Mouse (Mus musculus) embryonic facial prominence, embryonic 12.5 days (tissue): ENCODE results near the gene Smco4. TPM values are rescaled to one million over a fixed set of nuclear protein-coding genes. Genes with fewer than 3 reads are reported as not detected.

Experiments used
- ATAC-seq: fragments of 200-750 bp; cut with Nextera tagmentation; 2 replicates; pipeline ENCODE4 v1.8.0; 2017; ENCODE audit not compliant: insufficient number of reproducible peaks, insufficient read depth, low FRiP score, low TSS enrichment
- H3K27ac ChIP-seq: fragments of 300-500 bp; sonication (generic); 2 replicates; pipeline ENCODE4 v1.5.1; 2016; ENCODE audit warnings: mild to moderate bottlenecking
- H3K27me3 ChIP-seq: fragments of 300-500 bp; sonication (generic); 2 replicates; pipeline ENCODE4 v1.6.1; 2016; ENCODE audit warnings: mild to moderate bottlenecking, moderate library complexity
- H3K36me3 ChIP-seq: fragments of 300-500 bp; sonication (generic); 2 replicates; pipeline ENCODE4 v1.6.1; 2016; ENCODE audit warnings: mild to moderate bottlenecking
- H3K4me1 ChIP-seq: fragments of 300-500 bp; sonication (generic); 2 replicates; pipeline ENCODE4 v1.6.1; 2016
- H3K4me2 ChIP-seq: fragments of 300-500 bp; sonication (generic); replicated peaks from 2 replicates; pipeline ENCODE4 v1.6.1; 2016; ENCODE audit warnings: mild to moderate bottlenecking, moderate library complexity
- H3K4me3 ChIP-seq: fragments of 300-500 bp; sonication (generic); 2 replicates; pipeline ENCODE4 v1.5.1; 2016; ENCODE audit warnings: mild to moderate bottlenecking
- H3K9ac ChIP-seq: fragments of 300-500 bp; sonication (generic); 2 replicates; pipeline ENCODE4 v1.6.1; 2016; ENCODE audit warnings: mild to moderate bottlenecking, moderate library complexity
- H3K9me3 ChIP-seq: fragments of 300-500 bp; sonication (generic); 2 replicates; pipeline ENCODE4 v1.6.1; 2016; ENCODE audit warnings: mild to moderate bottlenecking, moderate library complexity
- WGBS: fragments of 180-500 bp; shearing (Covaris S2); methylation state at CpG from one replicate; pipeline ENCODE4 v1.1.7; 2016; 5-methylcytosine and 5-hydroxymethylcytosine counted together
- polyA plus RNA-seq: library from polyadenylated mRNA; unstranded; fragments of >200 nt; fragmentation: Nextera tagmentation; extraction: Ambion mirVana; gene quantifications from 2 replicates; pipeline ENCODE4 v1.2.1, GENCODE M21; 2016

Gene Smco4
- polyA plus RNA-seq, 1 experiment from 2014 or later = 2.9 TPM

GRCm38 (mm10) chr9:15587157-15587854 is 94.1 kb downstream of the Smco4 start:
- Histone ChIP-seq H3K4me1 (no peaks in the 10 kb centered on the region), H3K9me3 (no peaks in the 10 kb centered on the region), H3K36me3 (no peaks in the 10 kb centered on the region), H3K4me3 (no peak overlapping the region), H3K27me3 (no peaks in the 10 kb centered on the region), H3K4me2 (no peak overlapping the region), H3K27ac (no peak overlapping the region), H3K9ac (no peak overlapping the region)
- ATAC-seq = no peak
- 63% methylated on average over 6 of the region's 6 CpGs for WGBS

- H3K9me3 ChIP-seq = no peaks in the 10 kb centered on the region
- no peak overlapping the region for H3K27ac ChIP-seq
- H3K27me3 ChIP-seq = no peaks in the 10 kb centered on the region
- ATAC-seq = no peak
- no peak overlapping the region for H3K4me2 ChIP-seq
- no peaks in the 10 kb centered on the region for H3K4me1 ChIP-seq
- 84% methylated on average over 4 of the region's 4 CpGs for WGBS
- no peaks in the 10 kb centered on the region for H3K36me3 ChIP-seq
- H3K9ac ChIP-seq = no peak overlapping the region
- H3K4me3 ChIP-seq = no peak overlapping the region
These were observed 100.9 kb downstream of the Smco4 start for GRCm38 (mm10) chr9:15594148-15594547.

Other genes with a start within 250 kb of the Smco4 start
- 41.1 and 42.1 TPM in 2 replicates for gene Med17, start 213.5 kb upstream of the Smco4 start, polyA plus RNA-seq
- gene Taf1d, start 187.2 kb upstream of the Smco4 start, polyA plus RNA-seq = 81.6 and 86.2 TPM in 2 replicates
- gene 4931406C07Rik, start 187.0 kb upstream of the Smco4 start, polyA plus RNA-seq = 10.8 and 10.9 TPM in 2 replicates
- gene Cep295, start 135.6 kb upstream of the Smco4 start, polyA plus RNA-seq = 23.8 and 25.2 TPM in 2 replicates
- gene Deup1, start 134.5 kb downstream of the Smco4 start, polyA plus RNA-seq = 0.34 and 0.56 TPM in 2 replicates
- gene Slc36a4, start 216.3 kb downstream of the Smco4 start, polyA plus RNA-seq = 19.1 and 21.3 TPM in 2 replicates